Mouse (Mus musculus) midbrain, embryonic 11.5 days (tissue): ENCODE measurements around the gene Hist2h2ac. TPM values are rescaled to one million over a fixed set of nuclear protein-coding genes. Genes with fewer than 3 reads are reported as not detected.
"Not testable (repeated sequence)": the region's sequence is repeated elsewhere in the genome, so short reads cannot be mapped to it uniquely, and the experiment has no call there.

ENCODE experiments used
- ATAC-seq: fragments of 200-750 bp; cut with Nextera tagmentation; 2 replicates; pipeline ENCODE4 v1.8.0; 2017; ENCODE audit warnings: moderate TSS enrichment, moderate library complexity; ENCODE audit not compliant: low FRiP score
- DNase-seq: peaks from one replicate; pipeline ENCODE4 v3.0.0; 2015; ENCODE audit warnings: low spot score; ENCODE audit errors: missing footprints
- H3K27ac ChIP-seq: fragments of 300-500 bp; sonication (generic); 2 replicates; pipeline ENCODE4 v1.5.1; 2014; ENCODE audit warnings: low read depth, low read length
- H3K27me3 ChIP-seq: fragments of 300-500 bp; sonication (generic); 2 replicates; pipeline ENCODE4 v1.6.1; 2014; ENCODE audit warnings: mild to moderate bottlenecking, low read length, moderate library complexity, mixed read lengths; ENCODE audit not compliant: control insufficient read depth, insufficient read depth
- H3K36me3 ChIP-seq: fragments of 300-500 bp; sonication (generic); 2 replicates; pipeline ENCODE4 v1.6.1; 2014; ENCODE audit warnings: mild to moderate bottlenecking, low read length, moderate library complexity, mixed read lengths; ENCODE audit not compliant: control insufficient read depth, insufficient read depth
- H3K4me1 ChIP-seq: fragments of 300-500 bp; sonication (generic); 2 replicates; pipeline ENCODE4 v1.6.1; 2014; ENCODE audit warnings: low read length; ENCODE audit not compliant: control insufficient read depth, insufficient read depth
- H3K4me2 ChIP-seq: fragments of 300-500 bp; sonication (generic); 2 replicates; pipeline ENCODE4 v1.6.1; 2014; ENCODE audit warnings: mild to moderate bottlenecking, moderate library complexity
- H3K4me3 ChIP-seq: fragments of 300-500 bp; sonication (generic); 2 replicates; pipeline ENCODE4 v1.5.1; 2014; ENCODE audit warnings: low read depth, low read length
- H3K9ac ChIP-seq: fragments of 300-500 bp; sonication (generic); 2 replicates; pipeline ENCODE4 v1.6.1; 2014; ENCODE audit warnings: low read length
- H3K9me3 ChIP-seq: fragments of 300-500 bp; sonication (generic); 2 replicates; pipeline ENCODE4 v1.6.1; 2016; ENCODE audit warnings: low read length; ENCODE audit not compliant: control insufficient read depth
- WGBS: fragments of 180-500 bp; shearing (Covaris S2); extraction: QIAGEN DNeasy Blood & Tissue Kit; methylation state at CpG from one replicate; pipeline ENCODE4 v1.1.7; 2014; 5-methylcytosine and 5-hydroxymethylcytosine counted together
- polyA plus RNA-seq: library from polyadenylated mRNA; unstranded; fragments of >200 nt; fragmentation: Nextera tagmentation; extraction: Ambion mirVana; gene quantifications from 2 replicates; pipeline ENCODE4 v1.2.1, GENCODE M21; 2014

Gene Hist2h2ac
- polyA plus RNA-seq, 1 experiment from 2014 or later, result 16.0 TPM

DNA sequence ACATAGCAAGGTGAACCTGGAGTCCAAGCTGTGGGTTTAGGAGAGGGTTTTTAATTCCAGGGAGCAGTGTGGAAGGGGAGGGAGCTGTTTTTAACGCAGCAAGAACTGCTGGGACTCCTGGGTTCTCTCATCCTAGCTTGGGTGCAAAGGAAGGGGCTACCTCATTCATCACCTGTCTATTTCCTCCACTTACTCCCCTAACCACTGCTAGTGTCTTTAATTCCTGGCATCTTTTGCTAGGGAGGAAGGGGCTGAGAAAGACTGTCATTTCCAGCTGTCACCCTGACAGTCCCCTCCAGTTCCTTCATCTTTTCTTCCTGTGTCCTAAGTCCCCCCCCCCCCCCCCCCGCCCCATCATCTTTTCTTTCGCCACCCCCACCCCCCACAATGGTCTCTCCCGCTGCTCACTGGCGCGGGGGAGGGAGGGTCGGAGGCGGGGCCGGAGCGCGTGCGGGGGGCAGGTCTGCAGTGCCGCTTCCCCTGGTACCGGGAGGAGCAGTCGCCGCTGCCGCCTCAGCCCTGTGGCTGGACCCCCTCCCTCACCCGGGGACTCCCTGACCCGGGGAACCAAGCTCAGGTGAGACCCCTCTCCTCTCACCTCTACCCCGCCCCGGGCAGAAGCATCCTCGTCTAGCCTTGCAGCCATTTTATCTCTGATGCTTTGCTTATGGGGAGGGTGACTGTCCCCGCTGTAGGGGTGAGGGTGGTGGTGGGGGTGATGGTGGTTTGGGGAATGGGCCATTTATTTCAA lies 39.8 kb downstream of the Hist2h2ac start, which contains the start of gene Sv2a:
Sv2a (plus strand) TSS at position 425 of the 751 bp plus-strand sequence.
- Histone ChIP-seq H3K4me3 (peak within 1 kb of the TSS; percentile 40), H3K4me2 (peak within 1 kb of the TSS; percentile 69), H3K36me3 (0 out of 2 replicates have a peak, but pooled peaks cover 2% of the 10 kb centered on the region), H3K9ac (peak within 1 kb of the TSS; percentile 69), H3K27ac (0 out of 2 replicates have a peak within 1 kb of the TSS, but pooled peaks have one; percentile 25), H3K27me3 (no peaks in the 10 kb centered on the region), H3K4me1 (peaks cover 20% of the 10 kb centered on the region), H3K9me3 (no peaks in the 10 kb centered on the region)
- DNase-seq (peak; percentile 86), ATAC-seq (peak; percentile 68)
- WGBS, result 1% methylated on average over 8 of the region's 23 CpGs

DNA sequence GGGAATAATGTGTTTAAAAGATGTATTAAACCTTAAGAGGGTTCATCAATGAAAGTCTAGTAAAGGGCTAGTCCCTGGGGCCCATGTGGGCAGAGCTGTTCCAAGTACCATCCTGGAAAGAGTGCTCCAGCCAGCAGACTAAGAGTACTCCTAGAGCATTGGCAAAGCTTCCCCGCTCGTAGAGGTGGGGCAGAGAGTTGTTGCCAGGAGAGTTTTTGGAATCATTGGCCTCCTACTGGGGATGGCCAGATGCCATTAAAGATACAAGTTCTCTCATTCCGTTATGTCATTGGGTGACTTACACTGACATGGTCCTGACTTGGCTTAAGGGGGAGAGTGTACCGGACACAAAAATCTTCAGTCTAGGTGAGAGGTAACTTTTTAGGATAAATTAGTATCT lies 41.1 kb downstream of the Hist2h2ac start:
- Histone ChIP-seq H3K27ac (no peak overlapping the region), H3K36me3 (0 out of 2 replicates have a peak, but pooled peaks cover 4% of the 10 kb centered on the region), H3K4me3 (no peak overlapping the region), H3K4me1 (peaks cover 20% of the 10 kb centered on the region), H3K9me3 (no peaks in the 10 kb centered on the region), H3K27me3 (no peaks in the 10 kb centered on the region), H3K4me2 (no peak overlapping the region), H3K9ac (no peak overlapping the region)
- ATAC-seq (no peak), DNase-seq (no peak)
- 71% methylated on average over 4 of the region's 4 CpGs for WGBS

DNA sequence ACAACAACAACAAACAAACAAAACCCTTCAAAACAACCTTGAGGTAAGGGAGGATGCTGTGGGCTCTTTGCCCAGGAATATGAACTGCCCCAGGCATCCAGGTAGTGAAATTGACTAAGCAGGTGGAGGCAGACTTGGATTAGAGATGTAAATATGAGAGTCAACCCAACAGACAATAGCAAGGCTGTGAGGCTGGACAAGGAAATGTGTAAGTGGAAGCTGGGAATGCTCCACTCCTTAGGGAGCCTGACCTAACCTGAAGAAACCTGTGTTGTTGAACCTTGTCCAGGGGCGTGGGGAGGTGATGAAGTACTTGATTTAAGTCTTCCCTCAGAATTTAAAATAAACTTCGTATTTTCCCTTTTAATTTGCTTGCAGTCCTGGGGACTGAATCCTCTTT lies 41.8 kb downstream of the Hist2h2ac start:
- no peaks in the 10 kb centered on the region for H3K9me3 ChIP-seq
- H3K36me3 ChIP-seq, result 0 out of 2 replicates have a peak, but pooled peaks cover 4% of the 10 kb centered on the region
- H3K27me3 ChIP-seq, result no peaks in the 10 kb centered on the region
- ATAC-seq (no peak), DNase-seq (no peak)
- peaks cover 20% of the 10 kb centered on the region for H3K4me1 ChIP-seq
- WGBS, result 88% methylated on average over 2 of the region's 2 CpGs
- H3K4me2 ChIP-seq, result no peak overlapping the region
- no peak overlapping the region for H3K4me3 ChIP-seq
- no peak overlapping the region for H3K9ac ChIP-seq
- H3K27ac ChIP-seq, result no peak overlapping the region

DNA sequence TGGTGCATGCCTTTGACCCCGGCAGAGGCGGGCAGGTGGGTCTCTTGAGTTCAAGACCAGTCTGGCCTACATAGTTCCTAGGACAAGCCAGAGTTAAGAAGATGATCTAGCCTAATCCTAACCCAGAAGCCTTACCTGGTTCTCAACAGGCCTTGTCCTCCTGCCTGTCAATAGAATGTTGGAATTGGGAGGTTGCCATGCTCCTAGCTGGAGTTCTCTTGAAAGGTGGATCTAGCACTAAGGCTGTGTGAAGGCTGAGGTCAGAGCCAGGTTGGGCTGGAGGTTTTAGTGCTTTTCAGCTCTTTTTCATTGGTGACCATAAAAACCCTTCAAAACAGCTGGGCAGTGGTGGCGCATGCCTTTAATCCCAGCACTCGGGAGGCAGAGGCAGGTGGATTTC lies 42.3 kb downstream of the Hist2h2ac start:
- Histone ChIP-seq H3K27ac (no peak overlapping the region), H3K4me3 (no peak overlapping the region), H3K9me3 (no peaks in the 10 kb centered on the region), H3K36me3 (0 out of 2 replicates have a peak, but pooled peaks cover 4% of the 10 kb centered on the region), H3K27me3 (no peaks in the 10 kb centered on the region), H3K9ac (no peak overlapping the region), H3K4me2 (no peak overlapping the region), H3K4me1 (peaks cover 20% of the 10 kb centered on the region)
- ATAC-seq, result no peak
- no peak for DNase-seq
- WGBS, result 91% methylated on average over 4 of the region's 4 CpGs

DNA sequence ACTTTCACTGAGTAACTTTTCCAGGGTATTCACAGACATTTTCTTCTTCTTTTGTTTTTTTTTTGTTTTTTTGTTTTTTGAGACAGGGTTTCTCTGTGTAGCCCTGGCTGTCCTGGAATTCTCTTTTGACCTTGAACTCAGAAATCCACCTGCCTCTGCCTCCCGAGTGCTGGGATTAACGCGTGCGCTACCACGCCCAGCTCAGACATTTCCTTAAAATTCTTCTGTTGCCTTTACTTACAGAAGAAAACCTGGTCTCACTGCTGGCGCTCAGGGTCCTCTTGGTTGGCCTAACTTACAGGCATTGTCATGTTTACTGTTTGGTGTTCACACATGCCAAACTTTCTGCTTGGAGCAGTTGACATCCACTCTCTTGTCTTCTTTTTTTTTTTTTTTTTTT lies 45.4 kb downstream of the Hist2h2ac start:
- Histone ChIP-seq H3K36me3 (0 out of 2 replicates have a peak, but pooled peaks cover 4% of the 10 kb centered on the region), H3K9me3 (no peaks in the 10 kb centered on the region), H3K27me3 (no peaks in the 10 kb centered on the region), H3K27ac (no peak overlapping the region), H3K4me2 (no peak overlapping the region), H3K9ac (no peak overlapping the region), H3K4me3 (no peak overlapping the region), H3K4me1 (peaks cover 18% of the 10 kb centered on the region)
- DNase-seq (no peak), ATAC-seq (no peak)
- WGBS, result 97% methylated on average over 6 of the region's 6 CpGs

DNA sequence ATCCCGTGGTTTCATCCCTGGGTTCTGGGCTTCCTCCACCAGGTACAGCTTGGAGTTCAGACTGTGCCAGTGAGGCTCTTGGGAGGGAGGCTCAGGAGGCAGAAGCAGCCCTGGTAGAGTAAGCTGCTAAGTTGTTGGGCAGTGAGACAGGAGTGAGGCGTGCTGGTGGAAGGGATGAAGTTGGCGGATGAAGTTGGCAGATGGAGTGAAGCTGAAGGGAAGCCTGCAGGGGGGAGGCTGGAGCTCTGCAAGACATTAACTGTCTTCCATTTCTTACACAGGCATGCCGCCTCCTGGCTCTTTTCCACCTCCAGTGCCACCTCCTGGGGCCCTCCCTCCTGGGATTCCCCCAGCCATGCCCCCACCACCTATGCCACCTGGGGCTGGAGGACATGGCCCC lies 46.6 kb downstream of the Hist2h2ac start:
- not testable (repeated sequence) for DNase-seq, H3K36me3 ChIP-seq, H3K9ac ChIP-seq, H3K27ac ChIP-seq, ATAC-seq, H3K4me2 ChIP-seq, H3K4me3 ChIP-seq, H3K27me3 ChIP-seq, H3K9me3 ChIP-seq
- peaks cover 15% of the 10 kb centered on the region for H3K4me1 ChIP-seq
- 89% methylated on average over 4 of the region's 4 CpGs for WGBS

DNA sequence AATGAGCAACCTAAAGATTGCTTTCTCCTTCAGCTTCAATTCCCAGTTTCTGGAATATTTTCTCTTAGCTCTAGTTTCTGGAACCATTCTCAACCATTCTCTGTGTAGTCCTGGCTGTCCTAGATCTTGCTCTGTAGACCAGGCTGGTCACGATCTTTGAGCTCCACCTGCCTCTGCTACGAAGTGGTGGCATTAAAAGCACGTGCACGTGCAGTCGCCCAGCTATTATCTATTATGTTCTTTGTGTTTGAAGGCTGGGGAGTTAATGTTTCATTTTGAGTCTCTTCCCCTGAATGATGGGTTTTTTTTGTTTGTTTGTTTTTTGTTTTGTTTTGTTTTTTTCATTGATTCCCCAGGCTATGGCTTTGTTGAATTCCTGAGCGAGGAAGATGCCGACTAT lies 47.5 kb downstream of the Hist2h2ac start:
- 38% methylated on average over 7 of the region's 7 CpGs for WGBS
- DNase-seq, result no peak
- Histone ChIP-seq H3K9ac (peak overlapping the region; percentile 80), H3K4me1 (peaks cover 15% of the 10 kb centered on the region), H3K4me3 (peak overlapping the region; percentile 74), H3K4me2 (peak overlapping the region; percentile 91), H3K27ac (no peak overlapping the region), H3K27me3 (no peaks in the 10 kb centered on the region), H3K9me3 (no peaks in the 10 kb centered on the region), H3K36me3 (0 out of 2 replicates have a peak, but pooled peaks cover 4% of the 10 kb centered on the region)
- no peak for ATAC-seq

DNA sequence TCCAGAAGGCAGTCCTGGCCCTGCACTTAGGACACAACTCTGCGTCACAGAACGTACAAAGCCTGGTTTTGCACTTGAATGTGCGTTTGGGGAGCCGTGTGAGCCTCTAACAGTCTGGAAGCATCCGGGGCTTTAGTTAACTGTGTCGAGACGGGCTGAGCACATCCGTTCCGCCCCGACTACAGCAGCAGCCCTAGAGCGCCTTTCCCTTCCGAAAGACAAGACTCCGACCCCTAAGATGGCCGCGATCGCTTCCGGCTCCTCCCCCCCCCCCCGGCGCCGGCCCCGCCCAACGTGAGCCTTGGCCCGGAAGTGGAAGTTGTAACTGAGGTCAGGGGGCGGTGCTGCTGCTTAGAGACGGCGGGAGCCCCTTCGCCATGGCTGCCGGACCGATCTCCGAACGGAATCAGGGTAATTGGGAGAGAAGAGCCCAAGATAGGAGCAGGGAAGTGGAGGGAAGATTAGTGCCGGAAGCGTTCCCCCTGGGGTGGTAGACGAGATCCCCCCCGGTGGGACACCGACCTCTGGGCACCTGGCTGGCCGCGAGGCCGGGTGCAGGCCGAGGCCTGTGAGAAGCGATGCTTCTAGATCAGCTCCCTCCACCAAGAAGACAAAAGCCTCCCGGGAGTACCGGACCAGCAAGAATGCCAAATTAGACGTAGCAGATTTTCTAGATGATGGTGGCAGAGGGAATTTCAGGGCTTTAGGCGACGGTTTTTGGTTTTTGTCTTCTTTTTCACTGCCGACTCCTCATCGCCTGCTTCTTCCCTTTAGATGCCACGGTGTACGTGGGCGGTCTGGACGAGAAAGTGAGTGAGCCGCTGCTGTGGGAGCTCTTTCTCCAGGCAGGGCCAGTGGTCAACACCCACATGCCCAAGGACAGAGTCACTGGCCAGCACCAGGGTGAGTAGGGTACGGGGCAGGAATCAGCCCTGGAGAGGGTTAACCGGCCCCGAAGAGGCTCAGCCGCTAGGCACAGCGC lies 48.2 kb downstream of the Hist2h2ac start, which contains the start of gene Sf3b4:
Sf3b4 (plus strand) TSS at position 136 of the 982 bp plus-strand sequence.
- Histone ChIP-seq H3K27ac (peak within 1 kb of the TSS; percentile 96), H3K9me3 (no peaks in the 10 kb centered on the region), H3K4me3 (peak within 1 kb of the TSS; percentile 74), H3K36me3 (0 out of 2 replicates have a peak, but pooled peaks cover 4% of the 10 kb centered on the region), H3K9ac (peak within 1 kb of the TSS; percentile 96), H3K4me1 (peaks cover 15% of the 10 kb centered on the region), H3K4me2 (peak within 1 kb of the TSS; percentile 91), H3K27me3 (no peaks in the 10 kb centered on the region)
- DNase-seq (peak; percentile 99), ATAC-seq (peak; percentile 95)
- under 1% methylated on average over 57 of the region's 58 CpGs for WGBS
